Mouse (Mus musculus): Measurements from ENCODE around the gene Cars.

The Cars gene

DNA sequence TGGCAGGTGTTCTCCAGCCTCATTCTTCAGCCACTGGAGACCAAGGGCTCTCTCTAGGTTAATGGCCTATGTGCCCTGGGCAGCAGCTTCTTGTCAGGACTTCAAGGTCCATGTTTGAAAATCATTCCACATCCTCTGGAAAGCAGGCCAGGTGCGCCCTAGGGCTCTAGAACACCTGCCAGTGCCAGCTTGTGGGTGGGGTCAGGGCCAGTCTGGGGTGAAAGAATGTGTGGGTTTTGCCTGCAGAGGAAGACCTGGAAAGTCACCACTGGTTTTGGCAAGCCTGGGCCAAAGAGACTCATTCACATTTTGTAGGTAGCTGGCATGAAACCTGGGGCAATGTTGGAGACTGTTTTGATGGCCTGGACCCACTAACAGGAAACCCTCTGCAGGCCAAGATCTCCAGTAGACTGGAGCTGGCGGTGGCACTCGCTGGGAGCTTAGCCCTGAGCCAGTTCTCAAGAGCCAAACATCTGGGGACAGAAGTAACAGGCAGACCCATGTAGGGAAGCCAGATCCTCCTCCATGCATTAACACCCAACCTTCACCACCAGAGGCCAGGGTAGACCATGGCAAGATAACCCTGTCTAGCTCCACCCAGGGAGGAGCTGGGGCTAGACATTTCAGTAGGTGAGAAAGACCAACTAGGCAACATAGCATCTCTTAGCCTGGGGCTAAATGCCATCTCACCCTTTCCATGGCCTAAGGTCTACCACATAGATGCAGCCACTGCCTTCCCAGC, 89.1 kb downstream of the Cars start:
- ATAC-seq (ENCODE audit: low TSS enrichment) = no peak

DNA sequence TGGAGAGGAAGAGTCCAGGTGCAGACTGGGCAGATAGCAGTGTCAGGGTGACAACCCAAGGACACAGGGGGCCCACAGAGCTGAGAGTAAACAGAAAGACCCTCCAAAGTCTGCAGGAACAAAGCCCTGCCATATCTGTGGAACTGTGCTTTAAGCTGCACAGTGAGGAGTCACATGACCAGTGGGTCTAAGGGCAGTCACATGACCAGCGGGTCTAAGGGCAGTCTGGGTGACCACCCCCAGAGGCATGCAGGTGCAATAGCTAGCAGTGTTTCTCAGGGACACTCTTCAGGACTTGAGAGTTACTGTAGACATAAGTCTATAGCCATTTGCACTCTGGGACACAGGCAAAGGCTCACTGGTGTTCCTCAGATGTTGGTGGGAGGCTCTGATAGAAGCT, 90.3 kb downstream of the Cars start:
- no peak for ATAC-seq (ENCODE audit: low TSS enrichment)

All from frontal cortex, adult (tissue).